Comparison of ENCODE assay signal across 6 mouse cellular contexts in the genomic region with DNA sequence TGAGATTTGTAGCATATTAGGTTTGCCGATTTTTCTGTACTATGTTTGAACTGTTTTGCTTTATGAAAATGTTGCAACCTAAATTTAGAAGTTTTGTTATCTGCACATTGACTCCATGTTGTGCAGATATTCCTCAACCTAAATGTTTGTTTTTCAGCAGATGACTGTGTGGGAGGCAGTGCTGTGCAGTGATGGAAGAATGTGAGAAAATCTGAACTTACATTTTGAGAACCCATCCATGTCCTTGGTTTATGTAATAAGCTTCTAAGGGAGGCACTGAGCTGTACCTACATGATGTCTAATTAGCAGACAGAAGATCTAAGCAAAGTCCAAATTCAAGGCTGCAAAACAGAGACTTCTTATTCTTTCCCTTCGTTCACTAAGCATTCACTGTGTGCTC.
"Had no signal": no experiment of that assay in that cellular context is flagged by ENCODE, and none has a peak within 500 bp of the region (broad histone marks: within the 10 kb centered on the region; RNA-seq: fewer than 3 reads in every experiment).

No protein-coding gene starts in this region.

- DNase-seq: kidney, adult 2 months; kidney, postnatal 14 days; lung, adult 2 months; lung, postnatal 36 days; thymus, adult 18-20 months; thymus, postnatal 14 days had no signal
